Mouse (Mus musculus): ENCODE measurements around the gene St8sia2. TPM values are rescaled to one million over a fixed set of nuclear protein-coding genes. Genes with fewer than 3 reads are reported as not detected.

The St8sia2 gene
- polyA plus RNA-seq, 1 experiment from 2014 or later = 5.7 TPM

- Histone ChIP-seq H3K27me3 (ENCODE audit: control insufficient read depth, insufficient read depth, low read length) (no peaks in the 10 kb centered on the region), H3K4me2 (ENCODE audit: low read depth, low read length) (no peak overlapping the region), H3K9ac (ENCODE audit: low read length) (no peak overlapping the region), H3K4me3 (replicated peaks; ENCODE audit: low read length) (no peak overlapping the region), H3K4me1 (ENCODE audit: control insufficient read depth, insufficient read depth, low read length) (no peaks in the 10 kb centered on the region), H3K9me3 (replicated peaks; ENCODE audit: control insufficient read depth, low read length) (no peaks in the 10 kb centered on the region), H3K36me3 (ENCODE audit: control insufficient read depth, insufficient read depth, low read length) (no peaks in the 10 kb centered on the region), H3K27ac (ENCODE audit: low read length) (no peak overlapping the region)
- no peak for ATAC-seq (ENCODE audit: insufficient read depth, low FRiP score)
- 76% methylated on average over 5 of the region's 5 CpGs for WGBS
These were observed 103.9 kb downstream of the St8sia2 start for GRCm38 (mm10) chr7:73909432-73910205.

- no peaks in the 10 kb centered on the region for H3K4me1 ChIP-seq (ENCODE audit: control insufficient read depth, insufficient read depth, low read length)
These were observed 119.0 kb downstream of the St8sia2 start for GRCm38 (mm10) chr7:73894506-73894905.

GRCm38 (mm10) chr7:73891830-73892229, 121.7 kb downstream of the St8sia2 start:
- Histone ChIP-seq H3K9me3 (replicated peaks; ENCODE audit: control insufficient read depth, low read length) (no peaks in the 10 kb centered on the region), H3K4me2 (ENCODE audit: low read depth, low read length) (no peak overlapping the region), H3K4me1 (ENCODE audit: control insufficient read depth, insufficient read depth, low read length) (no peaks in the 10 kb centered on the region), H3K36me3 (ENCODE audit: control insufficient read depth, insufficient read depth, low read length) (no peaks in the 10 kb centered on the region), H3K4me3 (replicated peaks; ENCODE audit: low read length) (no peak overlapping the region), H3K27ac (ENCODE audit: low read length) (no peak overlapping the region), H3K9ac (ENCODE audit: low read length) (no peak overlapping the region), H3K27me3 (ENCODE audit: control insufficient read depth, insufficient read depth, low read length) (no peaks in the 10 kb centered on the region)
- WGBS = 85% methylated on average over 5 of the region's 5 CpGs
- no peak for ATAC-seq (ENCODE audit: insufficient read depth, low FRiP score)

More at GRCm38 (mm10) chr7:73894506-73894905, 119.0 kb downstream of the St8sia2 start:
- H3K27ac ChIP-seq (ENCODE audit: low read length) = no peak overlapping the region
- no peak overlapping the region for H3K9ac ChIP-seq (ENCODE audit: low read length)
- no peaks in the 10 kb centered on the region for H3K27me3 ChIP-seq (ENCODE audit: control insufficient read depth, insufficient read depth, low read length)
- 69% methylated on average over 6 of the region's 6 CpGs for WGBS
- no peaks in the 10 kb centered on the region for H3K9me3 ChIP-seq (replicated peaks; ENCODE audit: control insufficient read depth, low read length)
- H3K4me3 ChIP-seq (replicated peaks; ENCODE audit: low read length) = no peak overlapping the region
- ATAC-seq (ENCODE audit: insufficient read depth, low FRiP score) = no peak
- no peaks in the 10 kb centered on the region for H3K36me3 ChIP-seq (ENCODE audit: control insufficient read depth, insufficient read depth, low read length)
- H3K4me2 ChIP-seq (ENCODE audit: low read depth, low read length) = no peak overlapping the region

- WGBS = 71% methylated on average over 9 of the region's 9 CpGs
- ATAC-seq (ENCODE audit: insufficient read depth, low FRiP score) = no peak
- no peaks in the 10 kb centered on the region for H3K4me1 ChIP-seq (ENCODE audit: control insufficient read depth, insufficient read depth, low read length)
- no peaks in the 10 kb centered on the region for H3K9me3 ChIP-seq (replicated peaks; ENCODE audit: control insufficient read depth, low read length)
- no peaks in the 10 kb centered on the region for H3K36me3 ChIP-seq (ENCODE audit: control insufficient read depth, insufficient read depth, low read length)
- H3K27ac ChIP-seq (ENCODE audit: low read length) = no peak overlapping the region
- H3K9ac ChIP-seq (ENCODE audit: low read length) = no peak overlapping the region
- H3K4me2 ChIP-seq (ENCODE audit: low read depth, low read length) = no peak overlapping the region
- no peaks in the 10 kb centered on the region for H3K27me3 ChIP-seq (ENCODE audit: control insufficient read depth, insufficient read depth, low read length)
- no peak overlapping the region for H3K4me3 ChIP-seq (replicated peaks; ENCODE audit: low read length)
These were observed 122.4 kb downstream of the St8sia2 start for GRCm38 (mm10) chr7:73890891-73891610.

- no peak for ATAC-seq (ENCODE audit: insufficient read depth, low FRiP score)
- WGBS = 80% methylated on average over 5 of the region's 5 CpGs
- Histone ChIP-seq H3K9ac (ENCODE audit: low read length) (no peak overlapping the region), H3K36me3 (ENCODE audit: control insufficient read depth, insufficient read depth, low read length) (no peaks in the 10 kb centered on the region), H3K27me3 (ENCODE audit: control insufficient read depth, insufficient read depth, low read length) (no peaks in the 10 kb centered on the region), H3K4me3 (replicated peaks; ENCODE audit: low read length) (no peak overlapping the region), H3K4me1 (ENCODE audit: control insufficient read depth, insufficient read depth, low read length) (no peaks in the 10 kb centered on the region), H3K9me3 (replicated peaks; ENCODE audit: control insufficient read depth, low read length) (no peaks in the 10 kb centered on the region), H3K27ac (ENCODE audit: low read length) (no peak overlapping the region), H3K4me2 (ENCODE audit: low read depth, low read length) (no peak overlapping the region)
These were observed 123.0 kb downstream of the St8sia2 start for GRCm38 (mm10) chr7:73890466-73890865.
